Mouse (Mus musculus) MEL (cell line): ENCODE measurements around the gene Rasgef1b. TPM values are rescaled to one million over a fixed set of nuclear protein-coding genes. Genes with fewer than 3 reads are reported as not detected.

Source experiments
- DNase-seq: peaks from one replicate; pipeline ENCODE4 v3.0.0; 2011; ENCODE audit warnings: low read depth, low spot score
- H3K27ac ChIP-seq: 2 replicates; pipeline ENCODE4 v1.5.1; 2012; ENCODE audit warnings: low read depth, mild to moderate bottlenecking, control low read depth, low read length, moderate library complexity; ENCODE audit not compliant: control insufficient read depth
- H3K27me3 ChIP-seq, 2 experiments: fragments of 150-350 bp in 1 of 2; sonication (generic) in 1 of 2; 2 replicates each; pipeline ENCODE4 v1.6.1; 2012; ENCODE audit warnings: low read length in 2 of 2, mild to moderate bottlenecking in 2 of 2, improper control_type of control experiment in 1 of 2, moderate library complexity in 1 of 2; ENCODE audit not compliant: insufficient read depth in 2 of 2, control insufficient read depth in 1 of 2
- H3K36me3 ChIP-seq, 2 experiments: 2 replicates each; pipeline ENCODE4 v1.6.1; 2012 to 2014; ENCODE audit warnings: low read length in 2 of 2, improper control_type of control experiment in 1 of 2, inconsistent platforms in 1 of 2, mild to moderate bottlenecking in 1 of 2; ENCODE audit not compliant: insufficient read depth in 2 of 2, control insufficient read depth in 1 of 2
- H3K4me1 ChIP-seq, 2 experiments: fragments of 150-350 bp in 1 of 2; sonication (generic) in 1 of 2; 2 replicates each; pipeline ENCODE4 v1.6.1; 2012; ENCODE audit warnings: low read length in 2 of 2, improper control_type of control experiment in 1 of 2, mild to moderate bottlenecking in 1 of 2; ENCODE audit not compliant: insufficient read depth in 2 of 2, control insufficient read depth in 1 of 2
- H3K4me3 ChIP-seq, 2 experiments: fragments of 150-350 bp in 1 of 2; sonication (generic) in 1 of 2; 2 replicates each; pipeline ENCODE4 v1.5.1; 2012; ENCODE audit warnings: low read depth in 2 of 2, low read length in 2 of 2, mild to moderate bottlenecking in 2 of 2, moderate library complexity in 2 of 2, control low read depth in 1 of 2, improper control_type of control experiment in 1 of 2; ENCODE audit not compliant: control insufficient read depth in 1 of 2, insufficient read depth in 1 of 2
- H3K79me2 ChIP-seq: 2 replicates; pipeline ENCODE4 v1.6.1; 2012; ENCODE audit warnings: mild to moderate bottlenecking, low read length, moderate library complexity; ENCODE audit not compliant: control insufficient read depth, poor library complexity, insufficient read depth
- H3K9ac ChIP-seq: 2 replicates; pipeline ENCODE4 v1.6.1; 2012; ENCODE audit warnings: low read depth, mild to moderate bottlenecking, control low read depth, low read length, moderate library complexity; ENCODE audit not compliant: control insufficient read depth, poor library complexity, severe bottlenecking
- H3K9me3 ChIP-seq: fragments of 150-350 bp; sonication (generic); replicated peaks from 2 replicates; pipeline ENCODE4 v1.6.1; 2012; ENCODE audit warnings: mild to moderate bottlenecking, low read length, improper control_type of control experiment, moderate library complexity; ENCODE audit not compliant: insufficient read depth
- CTCF ChIP-seq, 3 experiments: IDR thresholded peaks in 2 of 3; conservative IDR thresholded peaks in 1 of 3; 2 replicates each; pipeline ENCODE4 v1.5.1; 2011 to 2012; ENCODE audit warnings: low read length in 3 of 3, low read depth in 2 of 3, mild to moderate bottlenecking in 2 of 3, improper control_type of control experiment in 1 of 3, inconsistent platforms in 1 of 3, mixed read lengths in 1 of 3, moderate library complexity in 1 of 3; ENCODE audit not compliant: control insufficient read depth in 1 of 3, insufficient read depth in 1 of 3, poor library complexity in 1 of 3, severe bottlenecking in 1 of 3
- E2F4 ChIP-seq: IDR thresholded peaks from 2 replicates; pipeline ENCODE4 v1.6.1; 2011; ENCODE audit warnings: low read depth, low read length, improper control_type of control experiment, borderline replicate concordance
- ELF1 ChIP-seq: IDR thresholded peaks from 2 replicates; pipeline ENCODE4 v1.6.1; 2014; ENCODE audit warnings: low read depth, mild to moderate bottlenecking, inconsistent platforms, low read length, improper control_type of control experiment, moderate library complexity
- ETS1 ChIP-seq: IDR thresholded peaks from 2 replicates; pipeline ENCODE4 v1.6.1; 2012; ENCODE audit warnings: low read depth, mild to moderate bottlenecking, inconsistent platforms, low read length, improper control_type of control experiment, moderate library complexity
- GABPA ChIP-seq: IDR thresholded peaks from 2 replicates; pipeline ENCODE4 v1.6.1; 2012; ENCODE audit warnings: low read depth, mild to moderate bottlenecking, inconsistent platforms, low read length, improper control_type of control experiment, moderate library complexity
- MAX ChIP-seq: IDR thresholded peaks from 2 replicates; pipeline ENCODE4 v1.6.1; 2011; ENCODE audit warnings: low read length, improper control_type of control experiment
- MAZ ChIP-seq: IDR thresholded peaks from 2 replicates; pipeline ENCODE4 v1.6.1; 2012; ENCODE audit warnings: low read depth, mild to moderate bottlenecking, inconsistent platforms, low read length, improper control_type of control experiment
- MXI1 ChIP-seq: IDR thresholded peaks from 2 replicates; pipeline ENCODE4 v1.6.1; 2011; ENCODE audit warnings: mild to moderate bottlenecking, low read depth, low read length, improper control_type of control experiment
- MYB ChIP-seq: IDR thresholded peaks from 2 replicates; pipeline ENCODE4 v1.6.1; 2011; ENCODE audit warnings: mild to moderate bottlenecking, low read depth, low read length, improper control_type of control experiment
- MYC ChIP-seq: IDR thresholded peaks from 2 replicates; pipeline ENCODE4 v1.6.1; 2011; ENCODE audit warnings: low read depth, mild to moderate bottlenecking, low read length, improper control_type of control experiment, moderate library complexity
- POLR2A ChIP-seq, 2 experiments: IDR thresholded peaks; 2 replicates each; pipeline ENCODE4 v1.6.1; 2011 to 2012; ENCODE audit warnings: low read length in 2 of 2, mild to moderate bottlenecking in 2 of 2, control low read depth in 1 of 2, improper control_type of control experiment in 1 of 2, low read depth in 1 of 2, moderate library complexity in 1 of 2; ENCODE audit not compliant: control insufficient read depth in 1 of 2, insufficient read depth in 1 of 2, poor library complexity in 1 of 2
- POLR2AphosphoS2 ChIP-seq: IDR thresholded peaks from 2 replicates; pipeline ENCODE4 v1.6.1; 2011; ENCODE audit warnings: low read length, improper control_type of control experiment
- POLR2AphosphoS5 ChIP-seq: IDR thresholded peaks from 2 replicates; pipeline ENCODE4 v1.6.1; 2012; ENCODE audit warnings: low read depth, borderline replicate concordance, mild to moderate bottlenecking, inconsistent platforms, low read length, moderate library complexity, mixed read lengths
- RAD21 ChIP-seq: IDR thresholded peaks from 2 replicates; pipeline ENCODE4 v1.6.1; 2011; ENCODE audit warnings: mild to moderate bottlenecking, low read depth, low read length, improper control_type of control experiment
- RCOR1 ChIP-seq: IDR thresholded peaks from 2 replicates; pipeline ENCODE4 v1.6.1; 2012; ENCODE audit warnings: low read depth, mild to moderate bottlenecking, inconsistent platforms, low read length, improper control_type of control experiment
- SMC3 ChIP-seq: IDR thresholded peaks from 2 replicates; pipeline ENCODE4 v1.6.1; 2011; ENCODE audit warnings: low read depth, low read length, improper control_type of control experiment
- TBP ChIP-seq: IDR thresholded peaks from 2 replicates; pipeline ENCODE4 v1.8.0; 2011; ENCODE audit warnings: low read depth, low read length, improper control_type of control experiment
- UBTF ChIP-seq: IDR thresholded peaks from 2 replicates; pipeline ENCODE4 v1.6.1; 2012; ENCODE audit warnings: low read depth, mild to moderate bottlenecking, inconsistent platforms, low read length, improper control_type of control experiment, moderate library complexity, borderline replicate concordance; ENCODE audit not compliant: insufficient read depth
- USF1 ChIP-seq: IDR thresholded peaks from 2 replicates; pipeline ENCODE4 v1.6.1; 2014; ENCODE audit warnings: low read depth, mild to moderate bottlenecking, inconsistent platforms, low read length, improper control_type of control experiment, moderate library complexity
- USF2 ChIP-seq, 2 experiments: IDR thresholded peaks; 2 replicates each; pipeline ENCODE4 v1.6.1; 2011 to 2012; ENCODE audit warnings: improper control_type of control experiment in 2 of 2, low read length in 2 of 2, borderline replicate concordance in 1 of 2, inconsistent platforms in 1 of 2, low read depth in 1 of 2, mild to moderate bottlenecking in 1 of 2; ENCODE audit not compliant: insufficient read depth in 1 of 2
- ZMIZ1 ChIP-seq: IDR thresholded peaks from 2 replicates; pipeline ENCODE4 v1.6.1; 2012; ENCODE audit warnings: low read depth, mild to moderate bottlenecking, inconsistent platforms, low read length, improper control_type of control experiment, moderate library complexity
- polyA plus RNA-seq, 2 experiments: library from polyadenylated mRNA; stranded (reverse) in 1 of 2; unstranded in 1 of 2; fragments of >175 nt in 1 of 2; fragments of >200 nt in 1 of 2; gene quantifications; 2 replicates each; pipeline versions ENCODE4 v1.2.1 to v1.2.4; 2012; ENCODE audit warnings: low replicate concordance in 2 of 2, low read depth in 1 of 2; ENCODE audit not compliant: insufficient read length in 2 of 2, insufficient read depth in 1 of 2, missing spikeins in 1 of 2
- total RNA-seq: library from RNA; depleted of rRNA; stranded (reverse); fragments of 300-350 nt; gene quantifications from 2 replicates; pipeline ENCODE4 v1.2.3, GENCODE M21; 2012

The Rasgef1b gene
- total and polyA plus RNA-seq, 3 experiments, result not detected

DNA sequence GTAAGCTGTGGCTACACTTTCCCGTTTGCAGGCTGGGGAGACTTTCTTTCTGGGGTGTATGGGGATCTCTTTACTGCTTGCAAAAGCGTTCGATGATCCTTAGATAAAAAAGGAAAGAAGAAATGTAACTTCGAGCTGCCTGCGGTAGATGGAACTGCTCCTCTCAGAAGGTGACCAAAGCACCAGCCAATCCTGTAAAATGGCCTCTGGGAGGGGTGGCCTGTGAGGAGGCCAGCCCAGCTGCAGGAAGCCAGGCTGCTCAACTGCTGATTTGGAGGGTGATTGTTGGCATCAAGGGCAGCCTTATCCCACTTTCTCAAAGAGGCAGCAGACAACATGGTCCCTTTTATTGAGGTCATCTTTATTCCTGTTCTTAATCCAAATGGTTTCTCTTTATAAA is 283.6 kb downstream of the Rasgef1b start:
- Histone ChIP-seq H3K9ac (no peak overlapping the region), H3K79me2 (no peaks in the 10 kb centered on the region), H3K36me3 (no peaks in the 10 kb centered on the region), H3K4me1 (no peaks in the 10 kb centered on the region), H3K27me3 (no peaks in the 10 kb centered on the region), H3K9me3 (no peaks in the 10 kb centered on the region), H3K27ac (no peak overlapping the region), H3K4me3 (no peak overlapping the region)
- no peak for DNase-seq
- TF ChIP-seq UBTF (no peak), POLR2AphosphoS5 (no peak), POLR2AphosphoS2 (no peak), RAD21 (no peak), MAX (no peak), ZMIZ1 (no peak)
- TF ChIP-seq, all 39 proteins: peak for 0

DNA sequence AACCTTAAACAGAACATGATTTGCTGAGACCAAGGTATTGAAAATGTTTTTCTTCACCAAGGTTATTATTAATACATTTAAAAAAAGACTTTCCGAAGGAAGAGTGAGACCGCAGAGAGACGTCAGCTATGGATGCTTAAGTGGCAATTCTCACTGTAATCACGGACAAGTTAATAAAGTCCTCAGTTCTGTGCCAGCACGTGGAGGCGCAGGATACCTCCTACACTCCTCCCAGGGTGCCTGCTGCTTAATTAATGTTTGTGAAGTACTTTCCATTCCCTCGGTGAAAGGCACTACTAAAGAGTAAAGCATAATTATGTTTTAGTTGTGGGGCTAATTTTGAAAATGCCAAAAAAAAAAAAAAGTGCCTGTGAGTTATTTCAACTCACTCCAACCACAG is 284.1 kb downstream of the Rasgef1b start:
- no peak overlapping the region for H3K9ac ChIP-seq
- no peak for TF ChIP-seq RAD21
- no peak for TF ChIP-seq MYC
- TF ChIP-seq MXI1, result no peak
- no peak for TF ChIP-seq MYB
- TF ChIP-seq MAZ, result no peak
- no peak for TF ChIP-seq ELF1
- TF ChIP-seq UBTF, result no peak
- TF ChIP-seq TBP, result no peak
- no peak for TF ChIP-seq RCOR1
- no peak for TF ChIP-seq E2F4
- TF ChIP-seq ZMIZ1, result no peak
- no peak for TF ChIP-seq CTCF (IDR thresholded peaks at IDR 0.05 in 2 of 3, conservative IDR thresholded peaks at IDR 0.05 in 1 of 3; ENCODE audit: control insufficient read depth in 1 of 3, insufficient read depth in 1 of 3, low read depth in 2 of 3, low read length in 3 of 3, poor library complexity in 1 of 3, severe bottlenecking in 1 of 3)
- no peak for TF ChIP-seq USF2 (IDR thresholded peaks at IDR 0.05; ENCODE audit: borderline replicate concordance in 1 of 2, insufficient read depth in 1 of 2, low read depth in 1 of 2, low read length in 2 of 2)
- no peak for TF ChIP-seq USF1
- TF ChIP-seq POLR2A (IDR thresholded peaks at IDR 0.05; ENCODE audit: control insufficient read depth in 1 of 2, insufficient read depth in 1 of 2, low read depth in 1 of 2, low read length in 2 of 2, poor library complexity in 1 of 2), result no peak
- no peak for TF ChIP-seq GABPA
- TF ChIP-seq ETS1, result no peak
- no peak for TF ChIP-seq SMC3
- H3K36me3 ChIP-seq, result no peaks in the 10 kb centered on the region
- no peaks in the 10 kb centered on the region for H3K27me3 ChIP-seq
- DNase-seq, result no peak
- no peaks in the 10 kb centered on the region for H3K9me3 ChIP-seq
- no peak overlapping the region for H3K27ac ChIP-seq
- H3K79me2 ChIP-seq, result no peaks in the 10 kb centered on the region
- no peaks in the 10 kb centered on the region for H3K4me1 ChIP-seq
- H3K4me3 ChIP-seq, result no peak overlapping the region
